Mouse (Mus musculus): ENCODE results near the gene Fgfbp1. TPM values are rescaled to one million over a fixed set of nuclear protein-coding genes. Genes with fewer than 3 reads are reported as not detected.
A peak's percentile ranks its signal among the peaks of the same experiment; 100 is the strongest.

Gene Fgfbp1
- total and polyA plus RNA-seq, 3 experiments = not detected

DNA sequence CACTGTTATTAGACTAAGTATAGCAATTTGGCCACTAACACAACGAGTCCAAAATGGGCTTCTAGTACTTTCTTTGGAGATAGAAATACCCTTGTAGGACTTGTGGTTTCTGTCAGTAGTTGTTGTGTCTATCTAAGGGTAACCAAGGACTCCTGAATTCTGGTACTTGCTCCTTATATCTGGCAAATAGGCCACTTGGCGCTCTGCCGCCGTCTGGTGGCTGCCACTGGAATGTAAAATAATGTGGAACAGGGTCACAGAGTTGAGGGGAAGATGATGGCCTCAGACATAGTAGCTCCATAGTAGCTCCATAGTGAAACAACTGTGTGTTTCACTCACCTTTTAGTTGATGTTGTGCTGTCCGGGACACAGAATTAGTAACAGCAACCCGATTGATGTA is 8.7 kb upstream of the Fgfbp1 start:
- H3K4me1 ChIP-seq (ENCODE audit: control insufficient read depth in 1 of 2, insufficient read depth in 2 of 2, low read length in 2 of 2) = no peaks in the 10 kb centered on the region
- no peaks in the 10 kb centered on the region for H3K9me3 ChIP-seq (replicated peaks; ENCODE audit: insufficient read depth, low read length)
- H3K27ac ChIP-seq (ENCODE audit: control insufficient read depth, low read depth, low read length) = no peak overlapping the region
- H3K27me3 ChIP-seq (ENCODE audit: control insufficient read depth in 1 of 2, insufficient read depth in 2 of 2, low read length in 2 of 2) = no peaks in the 10 kb centered on the region
- no peak overlapping the region for H3K4me3 ChIP-seq (ENCODE audit: control insufficient read depth in 1 of 2, insufficient read depth in 1 of 2, low read depth in 2 of 2, low read length in 2 of 2)
- DNase-seq (ENCODE audit: low read depth, low spot score) = no peak
- TF ChIP-seq MAFK (IDR thresholded peaks at IDR 0.05; ENCODE audit: borderline replicate concordance, low read depth, low read length) (no peak), SMC3 (IDR thresholded peaks at IDR 0.05; ENCODE audit: low read depth, low read length) (peak; percentile 48), ETS1 (IDR thresholded peaks at IDR 0.05; ENCODE audit: low read depth, low read length) (no peak), CTCF (IDR thresholded peaks at IDR 0.05 in 2 of 3, conservative IDR thresholded peaks at IDR 0.05 in 1 of 3; ENCODE audit: control insufficient read depth in 1 of 3, insufficient read depth in 1 of 3, low read depth in 2 of 3, low read length in 3 of 3, poor library complexity in 1 of 3, severe bottlenecking in 1 of 3) (peak in 2 of 3 experiments; percentile 25 to 47; a peak in 2 of 6 replicates), RAD21 (IDR thresholded peaks at IDR 0.05; ENCODE audit: low read depth, low read length) (peak; percentile 12)
- H3K9ac ChIP-seq (ENCODE audit: control insufficient read depth, low read depth, low read length, poor library complexity, severe bottlenecking) = no peak overlapping the region
- no peaks in the 10 kb centered on the region for H3K36me3 ChIP-seq (ENCODE audit: control insufficient read depth in 1 of 2, insufficient read depth in 2 of 2, low read length in 2 of 2)
- H3K79me2 ChIP-seq (ENCODE audit: control insufficient read depth, insufficient read depth, low read length, poor library complexity) = no peaks in the 10 kb centered on the region

DNA sequence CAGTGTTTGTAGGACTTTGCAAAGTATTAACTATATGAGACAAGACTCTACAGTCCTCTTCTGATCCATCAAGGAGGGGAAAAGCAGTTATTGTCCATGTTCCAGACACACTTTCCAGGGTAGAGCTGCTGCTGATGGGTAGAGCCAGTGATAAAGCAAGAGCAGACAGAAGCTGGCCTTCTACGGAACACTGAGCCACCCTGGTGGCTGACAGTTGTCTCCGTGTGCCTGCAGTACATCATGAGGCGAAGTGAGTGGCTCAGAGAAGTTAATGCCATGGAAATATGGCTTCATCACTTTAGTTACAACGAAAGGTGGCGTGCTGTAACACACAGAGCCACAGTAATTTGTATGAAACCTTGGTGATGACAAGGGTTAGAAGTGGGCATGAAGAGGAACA is 7.4 kb upstream of the Fgfbp1 start:
- Histone ChIP-seq H3K4me3 (ENCODE audit: control insufficient read depth in 1 of 2, insufficient read depth in 1 of 2, low read depth in 2 of 2, low read length in 2 of 2) (no peak overlapping the region), H3K27me3 (ENCODE audit: control insufficient read depth in 1 of 2, insufficient read depth in 2 of 2, low read length in 2 of 2) (no peaks in the 10 kb centered on the region; a peak in 1 of 4 replicates), H3K79me2 (ENCODE audit: control insufficient read depth, insufficient read depth, low read length, poor library complexity) (no peaks in the 10 kb centered on the region), H3K27ac (ENCODE audit: control insufficient read depth, low read depth, low read length) (no peak overlapping the region), H3K9me3 (replicated peaks; ENCODE audit: insufficient read depth, low read length) (no peaks in the 10 kb centered on the region), H3K36me3 (ENCODE audit: control insufficient read depth in 1 of 2, insufficient read depth in 2 of 2, low read length in 2 of 2) (no peaks in the 10 kb centered on the region), H3K4me1 (ENCODE audit: control insufficient read depth in 1 of 2, insufficient read depth in 2 of 2, low read length in 2 of 2) (no peaks in the 10 kb centered on the region), H3K9ac (ENCODE audit: control insufficient read depth, low read depth, low read length, poor library complexity, severe bottlenecking) (no peak overlapping the region)
- TF ChIP-seq MAZ (IDR thresholded peaks at IDR 0.05; ENCODE audit: low read depth, low read length) (no peak), TAL1 (IDR thresholded peaks at IDR 0.05; ENCODE audit: low read length) (no peak), TBP (IDR thresholded peaks at IDR 0.05; ENCODE audit: low read depth, low read length) (no peak), UBTF (IDR thresholded peaks at IDR 0.05; ENCODE audit: borderline replicate concordance, insufficient read depth, low read depth, low read length) (no peak), EP300 (IDR thresholded peaks at IDR 0.05; ENCODE audit: low read depth in 1 of 2, low read length in 2 of 2) (no peak), ZKSCAN1 (IDR thresholded peaks at IDR 0.05; ENCODE audit: low read depth, low read length) (no peak), CHD2 (IDR thresholded peaks at IDR 0.05; ENCODE audit: low read length) (no peak), ZNF384 (IDR thresholded peaks at IDR 0.05; ENCODE audit: low read depth, low read length) (no peak), SMC3 (IDR thresholded peaks at IDR 0.05; ENCODE audit: low read depth, low read length) (no peak)
- no peak for DNase-seq (ENCODE audit: low read depth, low spot score)

DNA sequence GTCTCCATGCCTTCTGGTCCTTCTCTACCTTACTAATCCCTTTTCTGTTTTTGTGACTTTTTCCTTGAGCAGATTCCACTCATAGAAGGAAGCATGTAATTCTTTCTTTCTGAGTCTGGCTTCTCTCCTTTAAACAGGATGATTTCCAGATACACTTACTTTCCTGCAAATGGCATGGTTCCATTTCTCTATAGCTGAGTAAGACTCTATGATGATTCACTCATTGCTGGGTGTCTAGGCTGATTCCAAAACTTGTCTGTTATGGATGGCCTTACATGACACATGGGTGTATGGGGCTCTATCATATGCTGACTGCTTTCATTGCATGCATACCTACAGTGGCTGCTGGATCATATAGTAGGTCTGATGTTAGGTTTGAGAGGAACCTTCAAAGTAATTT is 4.6 kb upstream of the Fgfbp1 start:
- Histone ChIP-seq H3K79me2 (ENCODE audit: control insufficient read depth, insufficient read depth, low read length, poor library complexity) (no peaks in the 10 kb centered on the region), H3K4me3 (ENCODE audit: control insufficient read depth in 1 of 2, insufficient read depth in 1 of 2, low read depth in 2 of 2, low read length in 2 of 2) (no peak overlapping the region), H3K9me3 (replicated peaks; ENCODE audit: insufficient read depth, low read length) (no peaks in the 10 kb centered on the region), H3K27me3 (ENCODE audit: control insufficient read depth in 1 of 2, insufficient read depth in 2 of 2, low read length in 2 of 2) (no peaks in the 10 kb centered on the region; a peak in 1 of 4 replicates), H3K4me1 (ENCODE audit: control insufficient read depth in 1 of 2, insufficient read depth in 2 of 2, low read length in 2 of 2) (no peaks in the 10 kb centered on the region), H3K36me3 (ENCODE audit: control insufficient read depth in 1 of 2, insufficient read depth in 2 of 2, low read length in 2 of 2) (no peaks in the 10 kb centered on the region), H3K27ac (ENCODE audit: control insufficient read depth, low read depth, low read length) (no peak overlapping the region), H3K9ac (ENCODE audit: control insufficient read depth, low read depth, low read length, poor library complexity, severe bottlenecking) (no peak overlapping the region)
- TF ChIP-seq ZNF384 (IDR thresholded peaks at IDR 0.05; ENCODE audit: low read depth, low read length) (no peak), EP300 (IDR thresholded peaks at IDR 0.05; ENCODE audit: low read depth in 1 of 2, low read length in 2 of 2) (no peak), MAFK (IDR thresholded peaks at IDR 0.05; ENCODE audit: borderline replicate concordance, low read depth, low read length) (no peak), ZKSCAN1 (IDR thresholded peaks at IDR 0.05; ENCODE audit: low read depth, low read length) (no peak), GATA1 (IDR thresholded peaks at IDR 0.05; ENCODE audit: low read depth, low read length) (no peak), POLR2AphosphoS5 (IDR thresholded peaks at IDR 0.05; ENCODE audit: borderline replicate concordance, low read depth, low read length) (no peak)
- DNase-seq (ENCODE audit: low read depth, low spot score) = no peak

Measured in MEL (cell line).